Mouse (Mus musculus): ENCODE results near the gene Coa5. TPM values are rescaled to one million over a fixed set of nuclear protein-coding genes. Genes with fewer than 3 reads are reported as not detected.
A peak's percentile ranks its signal among the peaks of the same experiment; 100 is the strongest.

Coa5 gene
- polyA plus RNA-seq (2016; fragmentation: Nextera tagmentation; extraction: Ambion mirVana): 42.8 and 58.0 TPM in 2 replicates

DNA sequence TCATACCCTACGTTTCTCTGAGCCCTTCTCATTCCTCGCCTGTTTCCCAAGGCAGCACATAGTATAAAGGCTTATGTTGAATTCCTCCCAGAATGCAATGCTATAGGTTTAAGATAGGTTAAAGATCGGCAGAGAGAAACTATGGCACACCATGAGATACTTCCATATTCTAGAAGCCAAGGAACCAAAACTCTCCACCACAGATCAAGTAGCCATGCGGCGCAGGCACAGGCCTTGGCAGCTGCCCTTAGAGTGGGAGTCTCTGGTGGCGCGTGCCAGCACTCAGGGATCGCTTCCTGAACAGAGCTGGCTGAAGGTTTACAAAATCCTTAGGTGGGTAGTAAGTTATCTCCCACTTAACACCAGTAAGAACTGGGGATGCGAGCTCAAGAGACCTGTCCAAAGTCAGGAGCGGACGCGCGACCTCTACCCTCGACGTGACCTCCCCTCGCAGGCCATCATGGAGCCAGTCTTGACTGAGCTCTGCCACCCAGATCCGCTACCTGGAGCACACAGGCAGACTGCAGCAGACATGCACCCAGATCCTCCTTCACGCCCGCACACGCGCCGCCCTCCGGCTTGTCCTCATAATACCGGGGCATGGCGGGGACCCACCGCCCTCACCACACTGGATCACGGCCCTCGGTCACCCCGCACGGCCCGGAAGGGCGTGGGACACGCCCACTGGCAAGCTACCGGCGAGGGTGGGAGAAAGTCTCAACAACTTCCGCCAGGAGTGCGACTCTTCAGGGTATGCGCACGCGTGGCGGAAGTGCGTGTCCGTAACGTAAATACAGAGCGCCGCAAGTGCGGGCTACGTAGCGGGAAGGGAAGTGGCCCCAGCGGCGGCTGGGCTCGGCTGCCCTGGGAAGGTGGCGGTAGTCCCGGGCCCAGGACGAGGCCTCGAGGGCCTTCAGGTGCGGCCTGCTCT is at the start of gene Coa5, which contains the start of gene Unc50:
Coa5 (minus strand) TSS at position 738 of the 931 bp plus-strand sequence.
Unc50 (plus strand) TSS at position 774 of the 931 bp plus-strand sequence.
- peaks cover 61% of the 10 kb centered on the region for H3K36me3 ChIP-seq
- H3K9me3 ChIP-seq: no peaks in the 10 kb centered on the region; the same call in 1 of the 2 replicates
- no peaks in the 10 kb centered on the region for H3K27me3 ChIP-seq (ENCODE audit: insufficient read depth, poor library complexity, severe bottlenecking)
- peak within 1 kb of the TSS; percentile 91 for H3K27ac ChIP-seq
- WGBS: 4% methylated on average over 57 of the region's 57 CpGs
- peak within 1 kb of the TSS; percentile 90 for H3K4me3 ChIP-seq
- peaks cover 23% of the 10 kb centered on the region for H3K4me1 ChIP-seq (replicated peaks)
- peak; percentile 91 for DNase-seq (ENCODE audit: low spot score)

GRCm38 (mm10) chr1:37479074-37479473 is 49.2 kb upstream of the Coa5 start:
- H3K9me3 ChIP-seq: no peaks in the 10 kb centered on the region
- no peak overlapping the region for H3K27ac ChIP-seq
- H3K27me3 ChIP-seq (ENCODE audit: insufficient read depth, poor library complexity, severe bottlenecking): no peaks in the 10 kb centered on the region
- peaks cover 7% of the 10 kb centered on the region; the same call in 1 of the 2 replicates for H3K4me1 ChIP-seq (replicated peaks)
- DNase-seq (ENCODE audit: low spot score): no peak
- WGBS: 75% methylated on average over 9 of the region's 9 CpGs
- H3K4me3 ChIP-seq: no peak overlapping the region
- H3K36me3 ChIP-seq: no peaks in the 10 kb centered on the region

- no peak overlapping the region for H3K4me3 ChIP-seq
- H3K27me3 ChIP-seq (ENCODE audit: insufficient read depth, poor library complexity, severe bottlenecking): no peaks in the 10 kb centered on the region
- H3K9me3 ChIP-seq: no peaks in the 10 kb centered on the region
- no peak overlapping the region for H3K27ac ChIP-seq
- 84% methylated on average over 7 of the region's 7 CpGs for WGBS
- no peak for DNase-seq (ENCODE audit: low spot score)
- H3K4me1 ChIP-seq (replicated peaks): peaks cover 7% of the 10 kb centered on the region; the same call in 1 of the 2 replicates
- no peaks in the 10 kb centered on the region for H3K36me3 ChIP-seq
These were observed 48.5 kb upstream of the Coa5 start for GRCm38 (mm10) chr1:37478416-37478815.

DNA sequence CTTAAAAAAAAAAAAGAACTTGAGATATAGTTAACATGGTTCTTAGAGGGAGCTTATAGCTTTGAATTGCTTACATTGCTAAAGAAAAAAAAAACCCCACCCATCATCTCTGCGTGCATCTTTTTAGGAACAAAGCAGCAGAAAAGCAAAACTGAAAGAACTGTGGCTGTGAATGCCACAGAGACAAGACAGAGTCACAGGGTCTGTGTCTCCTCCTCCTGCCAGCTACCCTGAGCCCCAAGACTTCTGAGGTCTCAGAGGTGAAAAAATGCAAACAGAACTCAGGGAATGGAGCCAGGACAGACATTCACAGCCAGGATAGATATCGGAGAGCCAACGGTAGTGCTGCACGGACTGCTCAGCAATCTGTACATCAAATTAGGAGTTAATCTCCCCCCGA is 48.0 kb upstream of the Coa5 start:
- Histone ChIP-seq H3K4me3 (no peak overlapping the region), H3K27ac (no peak overlapping the region), H3K36me3 (no peaks in the 10 kb centered on the region), H3K27me3 (ENCODE audit: insufficient read depth, poor library complexity, severe bottlenecking) (no peaks in the 10 kb centered on the region), H3K4me1 (replicated peaks) (peaks cover 7% of the 10 kb centered on the region; the same call in 1 of the 2 replicates), H3K9me3 (no peaks in the 10 kb centered on the region)
- WGBS: 88% methylated on average over 5 of the region's 5 CpGs
- DNase-seq (ENCODE audit: low spot score): no peak

- Histone ChIP-seq H3K27ac (no peak overlapping the region), H3K4me1 (replicated peaks) (peaks cover 7% of the 10 kb centered on the region; the same call in 1 of the 2 replicates), H3K4me3 (no peak overlapping the region), H3K27me3 (ENCODE audit: insufficient read depth, poor library complexity, severe bottlenecking) (no peaks in the 10 kb centered on the region), H3K36me3 (no peaks in the 10 kb centered on the region), H3K9me3 (no peaks in the 10 kb centered on the region)
- WGBS: 95% methylated on average over 5 of the region's 5 CpGs
- DNase-seq (ENCODE audit: low spot score): no peak
These were observed 47.3 kb upstream of the Coa5 start for GRCm38 (mm10) chr1:37477250-37477649.

GRCm38 (mm10) chr1:37475312-37475711 is 45.4 kb upstream of the Coa5 start:
- no peak for DNase-seq (ENCODE audit: low spot score)
- WGBS: 93% methylated on average over 3 of the region's 3 CpGs
- H3K27ac ChIP-seq: no peak overlapping the region
- H3K36me3 ChIP-seq: no peaks in the 10 kb centered on the region
- no peak overlapping the region for H3K4me3 ChIP-seq
- peaks cover 7% of the 10 kb centered on the region; the same call in 1 of the 2 replicates for H3K4me1 ChIP-seq (replicated peaks)
- H3K9me3 ChIP-seq: no peaks in the 10 kb centered on the region
- no peaks in the 10 kb centered on the region for H3K27me3 ChIP-seq (ENCODE audit: insufficient read depth, poor library complexity, severe bottlenecking)

DNA sequence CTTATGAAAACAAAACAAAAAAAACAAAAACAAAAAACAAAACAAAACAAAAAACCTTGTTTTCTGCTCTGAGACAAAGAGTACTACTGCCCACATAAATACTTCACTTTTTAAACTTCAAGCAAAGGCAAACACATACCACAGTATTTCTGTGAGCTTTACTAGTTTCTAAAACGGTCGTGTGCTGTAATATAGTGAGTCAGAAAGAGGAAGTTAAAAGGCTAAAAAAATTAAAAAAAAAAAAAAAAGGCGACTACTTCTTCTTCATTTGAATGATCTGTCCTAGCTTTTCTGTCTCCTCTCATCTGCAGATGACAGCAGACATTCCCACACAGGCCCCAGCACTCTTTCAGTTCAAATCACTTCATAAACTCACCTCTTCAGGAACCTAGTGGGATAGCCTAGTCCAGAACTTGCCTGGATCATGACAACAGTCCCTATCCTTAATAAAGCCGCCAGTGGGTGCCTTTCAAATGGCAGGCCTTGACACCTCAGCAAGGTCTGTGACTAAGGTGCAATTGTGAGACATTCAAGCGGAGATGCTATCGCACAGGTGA is 44.8 kb upstream of the Coa5 start:
- 91% methylated on average over 6 of the region's 6 CpGs for WGBS

DNA sequence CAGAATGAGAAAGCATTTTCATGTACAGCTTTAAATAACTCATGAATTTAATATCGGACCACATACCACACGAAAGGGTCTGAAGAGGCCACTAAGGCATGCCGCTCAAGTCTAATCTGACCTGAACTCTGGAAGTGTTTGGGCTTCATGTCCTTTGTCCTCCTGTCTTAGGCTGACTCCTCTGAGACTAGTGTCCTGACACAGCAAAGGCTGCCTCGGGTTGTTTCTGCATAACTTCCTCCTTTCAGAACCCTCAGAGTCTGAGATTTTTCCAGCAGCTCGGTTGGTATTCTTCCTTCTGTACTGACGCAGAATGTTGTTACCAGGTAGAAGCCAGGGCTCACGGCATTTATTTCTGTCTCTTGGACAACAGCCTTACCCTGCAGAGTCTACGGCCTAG is 44.1 kb upstream of the Coa5 start:
- 81% methylated on average over 8 of the region's 8 CpGs for WGBS
- H3K36me3 ChIP-seq: no peaks in the 10 kb centered on the region
- peaks cover 7% of the 10 kb centered on the region; the same call in 1 of the 2 replicates for H3K4me1 ChIP-seq (replicated peaks)
- no peak for DNase-seq (ENCODE audit: low spot score)
- no peak overlapping the region for H3K27ac ChIP-seq
- no peaks in the 10 kb centered on the region for H3K9me3 ChIP-seq
- no peak overlapping the region for H3K4me3 ChIP-seq
- H3K27me3 ChIP-seq (ENCODE audit: insufficient read depth, poor library complexity, severe bottlenecking): no peaks in the 10 kb centered on the region

More for the DNA sequence above, 44.8 kb upstream of the Coa5 start:
- H3K4me3 ChIP-seq: no peak overlapping the region
- H3K36me3 ChIP-seq: no peaks in the 10 kb centered on the region
- H3K9me3 ChIP-seq: no peaks in the 10 kb centered on the region
- no peaks in the 10 kb centered on the region for H3K27me3 ChIP-seq (ENCODE audit: insufficient read depth, poor library complexity, severe bottlenecking)
- no peak overlapping the region for H3K27ac ChIP-seq
- H3K4me1 ChIP-seq (replicated peaks): peaks cover 7% of the 10 kb centered on the region; the same call in 1 of the 2 replicates
- DNase-seq (ENCODE audit: low spot score): no peak

- no peaks in the 10 kb centered on the region for H3K27me3 ChIP-seq (ENCODE audit: insufficient read depth, poor library complexity, severe bottlenecking)
- no peak for DNase-seq (ENCODE audit: low spot score)
- H3K36me3 ChIP-seq: no peaks in the 10 kb centered on the region
- peaks cover 7% of the 10 kb centered on the region; the same call in 1 of the 2 replicates for H3K4me1 ChIP-seq (replicated peaks)
- no peaks in the 10 kb centered on the region for H3K9me3 ChIP-seq
- WGBS: 92% methylated on average over 10 of the region's 10 CpGs
- no peak overlapping the region for H3K27ac ChIP-seq
- H3K4me3 ChIP-seq: no peak overlapping the region
These were observed 43.3 kb upstream of the Coa5 start for GRCm38 (mm10) chr1:37473251-37473650.

- no peak for DNase-seq (ENCODE audit: low spot score)
- Histone ChIP-seq H3K36me3 (no peaks in the 10 kb centered on the region), H3K27ac (no peak overlapping the region), H3K4me3 (no peak overlapping the region), H3K9me3 (no peaks in the 10 kb centered on the region), H3K4me1 (replicated peaks) (peaks cover 5% of the 10 kb centered on the region; the same call in 1 of the 2 replicates), H3K27me3 (ENCODE audit: insufficient read depth, poor library complexity, severe bottlenecking) (no peaks in the 10 kb centered on the region)
- WGBS: 90% methylated on average over 6 of the region's 6 CpGs
These were observed 41.6 kb upstream of the Coa5 start for GRCm38 (mm10) chr1:37471179-37472148.

- Histone ChIP-seq H3K9me3 (no peaks in the 10 kb centered on the region), H3K27ac (no peak overlapping the region), H3K27me3 (ENCODE audit: insufficient read depth, poor library complexity, severe bottlenecking) (no peaks in the 10 kb centered on the region), H3K4me3 (no peak overlapping the region), H3K36me3 (no peaks in the 10 kb centered on the region), H3K4me1 (replicated peaks) (no peaks in the 10 kb centered on the region)
- WGBS: 90% methylated on average over 5 of the region's 5 CpGs
- no peak for DNase-seq (ENCODE audit: low spot score)
These were observed 39.1 kb upstream of the Coa5 start for GRCm38 (mm10) chr1:37469007-37469406.

- no peaks in the 10 kb centered on the region for H3K4me1 ChIP-seq (replicated peaks)
- no peak for DNase-seq (ENCODE audit: low spot score)
- H3K27me3 ChIP-seq (ENCODE audit: insufficient read depth, poor library complexity, severe bottlenecking): no peaks in the 10 kb centered on the region
- no peaks in the 10 kb centered on the region for H3K9me3 ChIP-seq
- no peaks in the 10 kb centered on the region for H3K36me3 ChIP-seq
- no peak overlapping the region for H3K4me3 ChIP-seq
- 89% methylated on average over 4 of the region's 4 CpGs for WGBS
- no peak overlapping the region for H3K27ac ChIP-seq
These were observed 37.9 kb upstream of the Coa5 start for GRCm38 (mm10) chr1:37467806-37468205.

Data from hindbrain, embryonic 10.5 days (tissue).